Mouse (Mus musculus) brain, embryonic 18.5 days (tissue): ENCODE measurements around the gene Gm20388.
"Not testable (repeated sequence)": the region's sequence is repeated elsewhere in the genome, so short reads cannot be mapped to it uniquely, and the experiment has no call there.

ENCODE experiments used
- DNase-seq: peaks from one replicate; pipeline ENCODE4 v3.0.0-alpha.2; 2012; ENCODE audit warnings: low read depth, low spot score

The Gm20388 gene

DNA sequence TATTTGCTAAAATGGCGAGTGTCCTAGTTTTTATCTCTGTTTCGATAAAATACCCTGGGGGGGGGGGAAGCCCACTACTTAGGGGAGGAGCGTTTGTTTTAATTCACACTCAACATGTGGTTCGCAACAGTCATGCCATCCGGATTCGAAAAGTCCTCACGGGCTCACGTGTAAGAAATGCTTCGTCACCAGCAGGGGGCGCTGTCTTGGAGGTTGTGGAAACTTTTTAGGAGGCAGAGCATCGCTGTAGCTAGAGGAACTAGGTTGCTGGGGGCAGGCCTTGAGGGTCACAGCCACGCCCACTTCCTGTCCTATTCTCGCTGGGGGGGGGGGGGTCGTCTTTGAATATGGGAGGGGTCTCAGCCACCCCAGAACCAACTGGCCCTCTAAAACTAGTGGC is 1514.0 kb downstream of the Gm20388 start:
- no peak for DNase-seq

DNA sequence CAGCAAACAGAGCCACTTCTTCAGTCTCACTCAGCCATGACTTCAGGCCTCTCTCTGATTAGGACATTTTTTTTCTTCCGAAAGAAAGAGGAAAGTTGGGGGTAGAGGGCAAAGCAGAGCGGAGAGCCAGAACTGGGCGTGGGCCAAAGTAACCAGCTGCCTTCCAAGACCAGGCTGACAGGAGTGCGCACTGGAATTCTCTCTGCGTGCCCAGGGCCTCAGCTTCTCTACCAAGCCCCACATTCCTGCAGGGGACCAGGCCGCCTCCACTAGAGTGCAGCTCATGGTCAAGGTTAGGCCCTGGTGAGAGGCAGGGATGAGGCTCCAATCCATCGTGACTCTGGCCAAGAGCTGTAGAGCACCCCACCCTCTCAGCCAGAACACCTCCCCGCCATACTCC is 1520.9 kb downstream of the Gm20388 start:
- no peak for DNase-seq

- DNase-seq = no peak
These were observed 1522.8 kb downstream of the Gm20388 start for GRCm38 (mm10) chr8:121433466-121433865.

GRCm38 (mm10) chr8:121436656-121437055 is 1526.0 kb downstream of the Gm20388 start:
- DNase-seq = no peak

DNA sequence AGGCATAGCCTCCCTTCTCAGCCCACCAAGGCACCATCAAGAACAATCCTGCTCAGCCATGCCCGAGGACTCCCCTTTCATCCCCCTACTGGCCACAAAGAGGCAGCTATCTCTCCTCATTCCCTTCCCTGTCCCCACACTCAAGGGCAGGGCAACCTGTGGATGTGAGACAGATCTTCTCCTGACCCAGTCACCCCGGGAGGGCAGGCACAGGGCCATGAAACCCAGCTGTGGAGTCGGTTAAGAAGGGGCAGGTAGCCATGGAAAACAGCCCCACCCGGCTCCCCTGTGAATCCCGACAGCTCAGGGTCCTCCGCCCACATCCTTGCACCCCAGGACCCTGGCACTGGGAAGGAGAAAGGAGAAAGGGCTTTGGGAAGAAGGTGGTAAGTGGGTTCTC is 1526.9 kb downstream of the Gm20388 start:
- no peak for DNase-seq

GRCm38 (mm10) chr8:121438111-121438510 is 1527.5 kb downstream of the Gm20388 start:
- no peak for DNase-seq

DNA sequence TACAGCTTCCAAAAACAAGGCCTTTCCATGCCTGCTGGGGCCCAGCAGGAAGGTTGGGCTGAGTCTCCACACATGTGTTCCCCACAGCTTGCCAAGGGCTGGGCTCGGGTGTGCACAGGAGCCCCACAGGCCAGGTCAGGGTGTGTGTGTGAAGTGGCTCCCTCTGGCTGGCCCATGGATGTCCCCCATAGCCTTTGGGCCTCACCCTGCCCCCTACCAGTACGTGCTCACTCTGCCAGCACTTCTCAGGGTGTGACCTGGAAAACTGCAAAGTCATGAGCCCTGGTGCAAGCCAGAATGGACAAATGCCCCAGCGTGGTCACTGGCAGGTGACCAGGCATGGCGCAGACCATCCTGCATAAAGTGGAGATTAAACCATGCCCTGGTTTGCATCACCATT is 1528.7 kb downstream of the Gm20388 start:
- DNase-seq = no peak

- DNase-seq = no peak
These were observed 1532.7 kb downstream of the Gm20388 start for GRCm38 (mm10) chr8:121443361-121443760.

GRCm38 (mm10) chr8:121444521-121444920 is 1533.9 kb downstream of the Gm20388 start:
- not testable (repeated sequence) for DNase-seq

DNA sequence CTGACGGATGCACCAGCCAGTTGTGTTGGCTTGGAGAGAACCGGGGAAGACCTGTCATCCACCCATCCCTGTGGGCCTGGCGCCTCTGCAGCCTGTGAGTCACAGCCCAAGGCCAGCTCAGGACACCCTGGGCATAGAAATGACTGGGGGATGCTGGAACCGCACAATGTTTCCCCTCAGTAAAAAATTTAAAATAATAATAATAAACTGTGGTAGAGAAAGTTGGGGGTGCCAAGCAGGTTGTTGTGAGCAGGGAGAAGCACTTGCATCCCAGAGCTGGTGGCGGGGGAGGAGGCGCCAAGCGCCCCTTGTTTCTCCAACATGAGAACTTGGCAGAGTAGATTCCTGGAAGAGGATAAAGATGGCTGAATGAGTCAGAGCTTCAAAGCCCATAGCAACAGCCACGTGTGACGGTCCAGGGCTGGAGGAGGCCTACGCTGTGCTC is 1534.4 kb downstream of the Gm20388 start:
- no peak for DNase-seq

DNA sequence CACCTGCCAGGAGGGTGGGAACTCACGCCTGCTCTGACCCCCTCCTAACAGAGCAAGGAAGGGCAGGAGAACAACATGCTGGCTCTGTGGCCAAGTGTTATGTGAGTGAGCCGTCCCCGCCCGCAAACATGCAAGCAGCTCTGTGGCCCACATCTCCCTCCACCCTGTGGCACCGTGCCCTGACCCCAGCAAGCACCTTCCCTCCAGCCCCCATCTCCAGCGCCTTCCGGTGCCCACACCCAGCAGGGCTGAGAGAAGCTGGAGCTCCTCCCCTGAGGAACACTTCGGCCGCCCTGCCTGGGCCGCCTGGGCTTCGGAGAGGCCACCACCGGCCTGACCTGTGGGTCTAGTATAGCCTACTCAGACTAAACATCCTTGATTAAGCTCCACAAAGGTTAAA is 1535.5 kb downstream of the Gm20388 start:
- no peak for DNase-seq

DNA sequence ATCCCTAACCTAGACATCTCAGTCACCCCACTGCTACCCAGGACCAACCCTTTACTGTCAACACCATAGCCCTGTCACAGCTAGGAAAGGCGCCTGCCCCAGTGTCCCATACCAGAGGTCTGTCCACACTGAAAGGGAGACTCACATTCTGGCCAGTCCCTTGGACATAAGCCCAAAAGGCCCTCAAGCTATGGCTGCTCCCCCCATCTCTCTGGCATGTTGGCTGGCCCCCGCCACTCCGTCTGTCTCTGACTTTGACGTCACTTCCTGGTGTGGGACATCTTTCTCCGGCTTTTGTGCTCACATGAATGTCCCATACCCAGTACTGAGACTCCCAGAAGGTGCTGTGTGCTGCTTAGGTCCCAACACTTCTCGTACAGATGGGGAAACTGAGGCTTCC is 1536.2 kb downstream of the Gm20388 start:
- no peak for DNase-seq

GRCm38 (mm10) chr8:121450211-121450610 is 1539.6 kb downstream of the Gm20388 start:
- DNase-seq = no peak

- no peak for DNase-seq
These were observed 1540.9 kb downstream of the Gm20388 start for GRCm38 (mm10) chr8:121451404-121452076.

DNA sequence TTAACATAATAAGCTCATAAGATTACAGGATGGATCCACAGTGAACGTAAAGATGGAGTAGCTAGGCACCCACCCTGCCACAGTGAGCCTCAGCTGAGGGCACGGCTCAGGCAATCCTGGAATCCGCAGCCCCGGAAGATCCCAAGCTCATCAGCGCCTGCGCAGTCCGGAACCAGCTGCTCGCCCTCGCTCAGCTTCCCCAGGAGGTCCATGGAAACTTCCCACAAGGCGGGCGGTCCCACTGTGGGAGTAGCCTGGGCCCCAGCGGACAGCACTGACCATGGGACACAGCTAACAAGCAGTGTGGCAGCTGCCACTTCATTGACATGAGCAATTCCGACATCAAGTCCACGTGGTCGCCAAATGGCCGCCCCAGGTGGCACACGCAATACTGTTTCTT is 1544.1 kb downstream of the Gm20388 start:
- DNase-seq = no peak

GRCm38 (mm10) chr8:121461192-121461591 is 1550.6 kb downstream of the Gm20388 start:
- no peak for DNase-seq

DNA sequence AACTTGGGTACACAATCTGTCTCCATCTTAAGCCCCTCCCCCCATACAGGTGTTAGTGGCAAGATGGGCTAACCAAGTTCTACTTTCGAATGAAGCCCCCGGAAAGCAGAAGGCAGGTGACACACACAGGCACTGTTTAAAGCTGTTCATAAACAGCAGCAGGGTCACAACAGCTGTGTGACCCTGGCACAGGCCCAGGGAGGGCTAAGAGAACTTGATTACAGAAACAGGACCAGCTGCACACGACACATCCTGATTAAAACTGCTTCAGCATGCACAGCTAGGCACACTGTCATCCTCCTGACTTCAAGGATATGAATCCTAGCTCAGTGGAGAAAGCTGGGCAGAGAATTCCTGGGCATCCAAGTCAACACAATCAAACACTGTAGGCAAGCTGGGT is 1551.5 kb downstream of the Gm20388 start:
- DNase-seq = no peak

DNA sequence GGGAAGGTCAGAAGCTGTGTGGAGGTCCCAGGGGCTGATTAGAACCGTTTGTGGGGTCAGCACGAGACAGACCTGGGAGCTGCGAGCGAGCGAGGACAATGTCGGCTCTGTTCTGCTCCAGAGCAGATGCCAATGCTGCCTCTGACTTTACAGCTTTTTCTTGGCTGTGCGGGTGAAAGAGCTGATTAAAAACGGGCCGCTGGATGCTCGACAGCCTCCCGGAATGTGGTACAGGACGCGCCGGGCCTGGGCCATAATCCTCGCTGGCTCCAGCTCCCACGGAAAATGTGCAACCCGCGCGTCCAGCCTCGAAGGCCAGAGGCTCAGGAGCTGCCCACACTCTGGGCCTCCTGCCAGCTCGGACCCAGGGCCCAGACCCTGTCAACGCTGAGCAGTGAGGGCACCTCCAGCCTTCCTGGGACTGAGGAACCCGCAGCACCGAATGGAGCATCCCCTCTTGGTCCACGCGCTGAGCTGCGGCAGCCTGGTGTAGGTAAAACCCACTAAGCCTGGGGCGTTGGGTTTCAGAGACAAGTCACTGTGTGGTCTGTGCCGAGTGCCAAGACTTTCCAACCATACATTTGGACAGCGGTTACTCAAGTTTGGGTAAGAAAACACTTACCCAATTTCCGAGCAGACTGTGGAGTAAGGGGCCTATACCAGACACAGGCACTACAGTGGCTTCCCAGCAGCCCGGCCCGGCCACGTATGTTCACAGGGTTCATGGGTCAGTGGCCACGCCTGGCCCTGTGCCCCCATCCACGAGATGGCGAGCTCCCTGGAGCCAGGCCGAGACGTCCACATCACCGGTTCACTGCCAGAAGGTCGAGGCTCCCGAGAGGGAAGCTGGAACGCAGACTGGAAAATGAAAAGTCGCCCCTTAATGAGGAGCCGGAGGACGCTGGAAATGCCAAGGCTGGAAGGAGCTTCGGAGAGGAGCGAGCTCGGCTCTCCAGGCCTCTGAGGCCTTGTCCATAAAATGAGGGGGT is 1557.7 kb downstream of the Gm20388 start:
- DNase-seq = no peak

DNA sequence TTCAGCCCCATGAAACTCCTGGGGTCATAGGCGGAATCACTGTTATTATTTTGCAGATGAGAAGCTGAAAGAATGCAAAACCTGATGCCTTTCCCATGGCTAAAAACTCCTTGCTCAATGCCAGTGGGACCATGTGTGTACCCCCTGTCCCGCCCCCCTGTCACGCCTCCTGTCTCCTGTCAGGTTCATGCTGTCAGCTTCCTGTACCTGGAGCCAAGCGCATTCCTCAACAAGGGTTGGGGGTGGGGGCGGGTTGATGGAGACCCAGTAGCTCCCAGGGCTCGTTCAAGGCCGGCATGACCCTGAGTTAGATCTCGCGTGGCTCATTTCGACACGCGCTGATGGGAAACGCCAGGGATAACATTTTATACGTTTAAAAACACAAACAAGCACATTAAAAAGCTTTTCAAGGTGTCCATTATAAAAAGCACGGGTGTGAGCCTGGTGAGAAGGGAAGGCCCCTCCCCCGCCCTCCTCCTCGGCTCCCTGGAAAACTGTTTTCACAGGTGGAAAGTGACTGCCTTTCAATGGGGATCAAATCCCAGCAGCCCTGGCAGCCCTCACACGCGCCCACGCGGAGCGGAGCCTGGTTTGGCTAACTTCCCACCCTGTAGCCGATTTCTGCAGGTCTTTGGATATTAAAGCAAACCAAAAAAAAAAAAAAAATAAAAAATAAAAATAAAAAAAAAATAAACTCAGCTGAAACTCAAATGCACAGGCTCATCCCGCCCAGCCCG is 1563.7 kb downstream of the Gm20388 start:
- no peak for DNase-seq

- DNase-seq = no peak
These were observed 1564.2 kb downstream of the Gm20388 start for GRCm38 (mm10) chr8:121474898-121475284.

- no peak for DNase-seq
These were observed 1567.4 kb downstream of the Gm20388 start for GRCm38 (mm10) chr8:121477851-121478547.
